Mouse (Mus musculus) right cerebral cortex, postnatal 25 days (tissue): ENCODE data around the gene Frat2.
"Not testable (repeated sequence)": the region's sequence is repeated elsewhere in the genome, so short reads cannot be mapped to it uniquely, and the experiment has no call there.

Experiments used
- DNase-seq: peaks from one replicate; pipeline ENCODE4 v3.0.0; 2022

Gene Frat2

DNA sequence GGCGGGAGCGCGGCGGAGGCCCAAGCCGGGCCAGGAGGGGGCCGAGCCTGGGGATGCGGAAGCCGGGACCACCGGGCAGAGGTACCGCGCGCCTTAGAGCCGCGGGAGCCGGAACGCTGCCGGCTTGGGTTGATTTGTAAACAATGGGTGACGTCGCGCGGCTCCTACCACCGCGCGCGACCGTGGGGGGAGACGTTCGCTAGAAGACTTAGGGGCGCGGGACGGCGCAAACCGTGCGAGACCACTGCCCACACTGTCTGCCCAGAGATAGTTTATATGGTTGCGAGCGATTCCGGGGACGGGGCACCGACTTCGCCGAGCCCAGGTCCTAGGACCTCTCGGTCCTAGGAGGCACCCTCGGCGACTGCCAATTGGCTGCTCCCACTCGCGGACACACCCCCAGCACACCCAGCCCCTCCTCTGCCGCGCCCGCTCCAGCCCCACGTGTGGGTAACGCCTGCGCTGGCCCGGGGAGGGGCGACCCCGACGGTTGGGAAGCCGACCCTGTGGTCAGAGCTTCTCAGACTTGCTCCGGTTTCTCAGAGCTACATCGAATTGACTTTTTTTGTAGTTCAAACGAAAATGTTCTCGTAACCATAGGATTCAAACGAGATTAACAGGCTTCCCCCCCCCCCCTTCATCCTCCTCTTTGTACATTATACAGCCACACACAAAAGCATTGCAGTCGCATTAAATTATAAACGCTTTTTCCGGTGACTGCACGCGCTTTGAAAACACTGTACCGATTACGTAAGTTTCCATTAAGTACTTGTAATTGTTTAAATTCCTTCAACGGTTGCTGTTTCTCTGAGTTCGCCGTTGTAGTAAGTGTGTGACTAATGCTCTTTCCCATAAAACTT lies at the start of gene Frat2:
Gene Frat2 (minus strand): TSS at position 141 of the 860 bp plus-strand sequence.
- DNase-seq, result peak; percentile 89

DNA sequence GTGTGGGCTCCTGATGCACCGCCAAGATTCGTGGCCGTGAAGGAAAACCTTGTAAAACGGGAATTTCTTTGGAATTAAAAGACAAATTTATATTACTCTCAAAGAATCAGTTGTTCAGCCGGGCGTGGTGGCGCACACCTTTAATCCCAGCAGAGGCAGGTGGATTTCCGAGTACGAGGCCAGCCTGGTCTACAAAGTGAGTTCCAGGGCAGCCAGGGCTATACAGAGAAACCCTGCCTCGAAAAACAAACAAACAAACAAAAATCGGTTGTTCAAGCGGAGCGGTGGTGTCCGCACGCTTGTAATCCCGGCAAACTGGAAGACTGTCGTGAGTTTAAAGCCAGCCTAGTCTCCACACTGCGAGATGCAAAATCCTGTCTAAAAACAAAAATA lies 48.4 kb upstream of the Frat2 start:
- DNase-seq, result no peak

DNA sequence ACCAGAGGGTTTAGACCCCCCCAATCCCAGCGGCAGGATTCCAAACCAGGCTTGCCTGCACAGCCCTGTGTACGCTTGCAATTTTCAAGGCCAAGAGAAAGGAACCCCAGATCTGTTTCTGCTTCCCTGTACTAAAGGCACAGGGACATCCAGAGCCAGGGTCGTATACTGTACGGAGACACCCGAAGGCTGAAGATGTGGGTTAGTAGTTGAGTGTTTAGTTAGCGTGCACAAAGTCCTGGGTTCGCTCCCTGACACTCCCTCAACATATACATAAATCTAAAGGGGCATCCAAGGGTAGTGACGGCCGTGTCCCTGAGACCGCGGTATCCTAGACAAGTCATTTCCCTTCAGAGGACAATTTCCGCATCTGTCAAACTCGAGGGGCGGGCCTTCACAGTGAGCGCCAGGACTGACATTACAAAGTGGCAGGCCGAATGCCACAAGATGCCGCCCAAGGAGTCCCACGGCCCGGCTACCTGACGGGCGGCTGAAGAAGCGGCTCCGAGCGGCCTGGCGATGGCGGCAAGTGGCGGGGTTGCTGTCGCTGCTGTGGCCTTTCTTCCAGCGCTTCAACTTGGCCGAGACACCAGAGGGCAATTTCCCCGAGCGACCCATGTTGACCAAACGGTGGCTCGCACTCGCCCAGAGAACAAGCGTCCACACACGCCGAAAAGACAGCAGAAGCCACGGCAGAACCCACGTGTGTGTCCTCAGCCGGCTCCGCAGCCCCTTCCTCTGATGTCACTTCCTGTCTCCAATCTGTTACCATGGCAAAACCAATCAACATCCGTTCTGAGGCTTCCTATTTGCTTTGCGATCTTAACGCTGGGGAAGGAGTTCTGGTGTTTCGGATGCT lies 47.8 kb upstream of the Frat2 start, which contains the start of gene Rrp12:
Gene Rrp12 (minus strand): TSS at position 714 of the 859 bp plus-strand sequence.
- peak; percentile 79 for DNase-seq

DNA sequence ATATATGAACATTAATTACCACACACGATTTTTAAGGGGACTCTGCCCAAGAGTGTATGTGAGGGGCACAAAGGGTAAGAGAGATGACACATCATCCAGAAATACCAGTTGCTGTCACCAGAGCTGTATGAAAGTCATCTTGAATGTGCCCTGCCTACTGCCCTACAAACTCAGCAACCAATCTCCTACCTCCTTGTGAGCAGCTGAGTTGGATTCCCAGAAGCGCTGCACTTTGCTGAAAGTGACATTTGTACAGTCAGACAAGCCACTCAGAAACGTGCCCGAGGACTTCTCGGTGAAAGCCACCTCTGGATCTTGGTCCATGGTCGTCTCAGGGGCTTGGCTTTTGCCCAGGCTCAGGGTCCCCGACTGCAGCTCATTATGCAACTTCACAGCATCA lies 47.0 kb upstream of the Frat2 start:
- DNase-seq, result no peak

DNA sequence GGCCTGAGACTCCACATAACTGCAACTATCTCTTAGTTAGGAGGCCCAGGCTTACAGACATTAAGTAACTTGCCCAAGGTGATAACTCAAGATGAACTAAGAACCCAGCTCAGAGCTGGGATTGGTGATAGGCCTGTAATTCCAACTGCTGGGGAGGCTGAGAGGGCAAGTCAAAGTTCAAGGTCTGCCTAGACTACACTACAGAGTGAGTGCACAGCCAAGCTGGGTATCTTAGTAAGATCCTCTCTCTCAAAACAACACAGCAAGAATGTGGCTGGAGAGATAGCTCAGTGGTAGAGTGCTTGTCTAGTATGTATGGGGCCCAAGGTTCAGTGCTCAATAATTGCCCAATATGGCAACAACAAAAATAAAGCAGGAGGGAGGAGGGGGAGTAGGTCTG lies 40.3 kb upstream of the Frat2 start:
- DNase-seq, result no peak

DNA sequence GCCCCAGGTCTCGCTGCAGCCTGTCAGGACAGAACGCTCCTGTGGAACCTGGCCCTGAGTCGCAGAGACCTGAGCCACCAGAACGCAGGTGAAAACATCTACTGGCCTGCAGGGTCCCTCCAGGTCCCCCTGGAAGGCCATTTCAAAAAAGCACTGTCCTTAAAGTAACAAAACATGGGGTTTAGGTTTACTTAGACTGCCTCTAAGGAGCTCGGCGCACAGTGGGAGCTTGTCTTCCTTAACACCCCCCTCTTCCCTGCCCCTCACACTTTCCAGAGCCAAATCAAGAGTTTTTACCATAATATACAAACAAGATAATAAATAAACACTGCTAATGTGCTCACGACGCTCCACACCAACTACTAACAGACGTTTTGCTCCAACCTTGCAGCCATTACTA lies 36.0 kb upstream of the Frat2 start:
- no peak for DNase-seq

DNA sequence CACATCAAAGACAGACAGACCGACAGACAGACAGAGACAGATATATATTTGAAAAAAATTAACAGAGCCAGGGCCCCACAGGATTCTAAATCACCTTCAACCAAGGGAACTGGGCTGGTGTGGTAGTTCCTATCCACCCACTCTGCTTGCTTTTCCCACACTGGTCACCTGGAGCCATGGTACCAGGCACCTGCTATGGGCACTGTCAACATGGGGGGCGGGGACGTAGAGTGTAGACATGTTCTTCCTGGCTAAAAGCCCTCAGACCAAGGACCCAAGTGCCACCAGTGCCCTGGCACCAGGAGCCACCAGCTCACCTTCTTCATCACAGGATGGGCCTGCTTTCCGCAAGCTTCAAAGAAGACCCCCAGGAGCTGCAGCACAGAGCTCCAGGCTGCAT lies 33.9 kb upstream of the Frat2 start:
- DNase-seq, result no peak

DNA sequence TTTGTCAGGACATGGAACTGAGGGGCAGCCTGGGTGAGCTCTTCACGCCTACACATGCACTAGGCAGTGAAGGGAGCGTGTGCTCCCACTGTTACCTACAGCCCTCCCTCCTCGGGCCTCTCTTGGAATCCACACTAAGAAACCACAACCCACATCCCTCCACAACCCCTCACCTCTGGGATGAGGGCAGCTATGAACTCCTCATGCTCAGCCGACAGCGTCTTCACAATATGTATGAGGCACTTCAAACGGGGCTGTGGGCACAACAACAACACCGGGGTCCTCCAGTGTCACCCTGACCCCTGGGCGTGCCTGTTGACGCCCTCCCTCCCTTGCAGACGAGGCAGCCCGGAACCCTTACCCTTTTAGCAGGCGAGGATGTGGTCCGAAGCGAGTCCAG lies 26.4 kb upstream of the Frat2 start:
- no peak for DNase-seq

DNA sequence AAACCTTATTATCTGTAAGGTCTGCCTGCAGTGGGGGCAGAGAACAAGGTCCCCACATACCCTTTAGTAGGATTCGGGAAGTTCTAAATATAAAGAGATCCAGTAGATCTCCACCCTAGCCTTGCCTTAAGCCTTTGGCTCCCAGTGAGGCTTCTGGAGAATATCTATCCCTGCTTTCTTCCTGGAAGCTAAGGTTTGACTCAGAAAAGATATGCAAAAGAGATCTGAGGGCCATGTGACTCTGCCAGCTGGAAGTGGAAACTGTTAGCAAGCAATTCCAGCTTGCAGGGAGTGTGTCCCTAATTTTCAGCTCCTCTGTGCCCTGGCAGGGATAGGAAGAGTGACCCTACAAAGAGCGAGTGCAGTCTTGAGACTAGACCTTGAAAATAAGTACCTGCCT lies 24.4 kb upstream of the Frat2 start:
- peak; percentile 23 for DNase-seq

DNA sequence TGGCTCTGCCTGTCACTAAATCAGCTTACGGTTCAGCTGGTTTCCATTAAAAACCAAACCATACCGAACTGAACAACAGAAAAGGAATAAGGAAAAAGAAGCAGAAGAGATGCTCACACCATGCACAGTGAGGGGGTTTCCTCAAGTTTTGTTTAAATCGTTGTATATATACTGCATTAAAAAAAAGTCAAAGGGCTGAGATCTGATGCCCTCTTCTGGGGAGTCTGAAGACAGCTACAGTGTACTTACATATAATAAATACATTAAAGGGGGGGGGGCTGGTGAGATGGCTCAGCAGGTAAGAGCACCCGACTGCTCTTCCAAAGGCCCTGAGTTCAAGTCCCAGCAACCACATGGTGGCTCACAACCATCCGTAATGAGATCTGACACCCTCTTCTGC lies 22.0 kb upstream of the Frat2 start:
- not testable (repeated sequence) for DNase-seq

DNA sequence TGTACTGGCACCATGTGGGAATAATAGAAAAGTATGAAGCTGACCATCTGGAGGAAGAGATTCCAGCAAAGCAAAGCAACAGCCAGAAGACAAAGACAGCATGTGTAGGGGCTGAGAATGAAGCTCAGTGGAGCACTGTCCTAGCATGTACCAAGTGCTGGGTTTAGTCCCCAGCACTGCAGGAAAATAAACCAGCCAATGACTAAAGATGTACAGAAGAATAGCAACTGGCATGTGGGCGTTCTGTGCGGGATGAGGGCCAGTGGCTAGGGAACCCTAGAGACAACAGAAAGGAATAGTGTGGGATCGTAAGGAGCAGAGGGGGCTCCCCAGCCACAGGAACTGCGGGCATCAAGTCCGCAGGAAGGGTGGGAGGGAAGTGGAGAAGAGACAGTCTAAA lies 21.4 kb upstream of the Frat2 start:
- DNase-seq, result peak; percentile 23

DNA sequence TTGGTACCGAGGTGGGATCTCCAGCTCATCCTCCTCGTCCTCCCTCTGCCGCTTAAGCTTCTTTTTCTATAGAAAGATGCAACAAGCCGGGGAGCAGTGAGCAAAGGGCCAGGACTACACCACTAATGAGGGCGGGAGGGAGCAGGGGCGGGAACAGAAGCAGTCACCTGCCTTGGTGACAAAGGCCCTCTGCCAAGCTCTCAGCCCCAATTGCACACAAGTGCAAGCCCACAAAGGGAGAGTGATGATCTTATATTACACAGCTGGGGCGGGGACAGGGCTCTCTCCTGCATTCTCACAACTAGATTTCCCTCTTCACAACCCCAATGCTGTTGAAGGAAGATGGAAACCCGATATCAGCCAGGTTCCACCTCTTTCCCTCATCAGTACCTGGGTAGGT lies 18.8 kb upstream of the Frat2 start:
- no peak for DNase-seq

DNA sequence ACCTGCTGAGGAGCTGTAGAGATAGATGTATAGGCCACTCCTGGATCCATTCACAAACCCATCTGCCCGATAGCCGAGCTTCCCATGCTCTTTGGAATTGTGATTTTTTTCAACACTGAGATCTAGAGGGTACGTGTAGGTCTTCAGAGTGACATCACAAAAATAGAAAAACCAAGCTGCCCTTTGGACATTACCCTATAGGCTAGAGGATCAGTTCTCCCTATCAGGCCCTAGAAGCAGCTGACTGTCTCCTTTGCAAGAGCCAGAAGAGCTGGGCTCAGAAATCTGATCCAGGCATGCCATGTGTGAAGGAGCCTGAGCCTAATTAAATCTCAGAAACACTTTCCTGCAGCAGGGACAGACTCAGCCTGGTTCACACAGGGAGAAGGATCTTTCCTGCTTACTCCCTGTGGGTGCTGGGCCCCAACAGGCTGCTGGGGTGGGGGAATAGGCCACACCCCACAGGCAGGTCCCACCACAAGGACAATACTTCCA lies 9.9 kb upstream of the Frat2 start:
- no peak for DNase-seq

DNA sequence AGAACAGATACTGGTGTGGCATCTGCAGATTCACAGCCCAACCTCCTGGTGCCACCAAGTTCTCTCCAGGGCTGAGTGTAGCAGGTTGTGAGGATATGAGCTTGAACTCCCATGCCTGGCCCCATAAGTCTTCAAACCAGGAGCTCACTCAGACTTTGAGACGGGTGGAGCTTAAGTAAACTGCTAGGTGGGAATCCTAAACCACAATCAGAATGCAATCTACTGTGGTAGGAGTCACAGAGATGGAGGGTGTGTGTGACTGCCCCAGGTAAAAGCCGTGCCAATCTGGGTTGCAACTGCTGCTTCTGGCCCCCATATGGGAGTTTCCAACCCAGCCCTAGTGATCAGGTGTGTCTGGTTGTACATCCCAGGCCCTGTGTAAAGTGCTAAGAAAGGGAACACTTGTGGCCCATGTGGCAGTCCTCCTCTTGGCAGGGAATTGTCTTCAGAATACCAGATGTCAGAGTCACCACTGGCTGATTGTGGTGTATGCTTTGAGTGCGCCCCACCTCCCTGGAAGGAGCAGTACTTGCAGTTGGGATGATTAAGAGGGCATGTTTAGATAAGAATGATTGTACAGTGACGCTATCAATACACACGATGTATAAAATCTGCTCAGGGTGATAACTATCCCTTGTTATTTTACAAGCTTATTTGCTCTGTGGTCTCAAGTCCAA lies 9.3 kb upstream of the Frat2 start:
- DNase-seq, result no peak

DNA sequence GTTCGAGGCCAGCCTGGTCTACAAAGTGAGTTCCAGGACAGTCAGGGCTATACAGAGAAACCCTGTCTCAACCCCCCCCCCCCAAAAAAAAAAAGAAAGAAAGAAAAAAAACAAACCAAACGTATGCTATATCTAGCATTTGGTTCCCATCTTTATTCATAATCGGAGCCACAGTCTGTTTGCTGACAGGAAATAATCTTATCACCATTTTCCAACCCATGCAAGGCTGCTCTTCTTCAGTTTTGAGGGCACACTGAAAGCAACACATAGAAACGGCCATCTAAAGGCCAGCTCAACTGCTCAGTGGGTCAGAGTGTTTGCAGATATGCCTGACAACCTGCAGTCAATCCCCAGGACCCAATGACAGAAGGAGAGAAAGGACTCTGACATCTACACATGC lies 4.5 kb upstream of the Frat2 start:
- no peak for DNase-seq

DNA sequence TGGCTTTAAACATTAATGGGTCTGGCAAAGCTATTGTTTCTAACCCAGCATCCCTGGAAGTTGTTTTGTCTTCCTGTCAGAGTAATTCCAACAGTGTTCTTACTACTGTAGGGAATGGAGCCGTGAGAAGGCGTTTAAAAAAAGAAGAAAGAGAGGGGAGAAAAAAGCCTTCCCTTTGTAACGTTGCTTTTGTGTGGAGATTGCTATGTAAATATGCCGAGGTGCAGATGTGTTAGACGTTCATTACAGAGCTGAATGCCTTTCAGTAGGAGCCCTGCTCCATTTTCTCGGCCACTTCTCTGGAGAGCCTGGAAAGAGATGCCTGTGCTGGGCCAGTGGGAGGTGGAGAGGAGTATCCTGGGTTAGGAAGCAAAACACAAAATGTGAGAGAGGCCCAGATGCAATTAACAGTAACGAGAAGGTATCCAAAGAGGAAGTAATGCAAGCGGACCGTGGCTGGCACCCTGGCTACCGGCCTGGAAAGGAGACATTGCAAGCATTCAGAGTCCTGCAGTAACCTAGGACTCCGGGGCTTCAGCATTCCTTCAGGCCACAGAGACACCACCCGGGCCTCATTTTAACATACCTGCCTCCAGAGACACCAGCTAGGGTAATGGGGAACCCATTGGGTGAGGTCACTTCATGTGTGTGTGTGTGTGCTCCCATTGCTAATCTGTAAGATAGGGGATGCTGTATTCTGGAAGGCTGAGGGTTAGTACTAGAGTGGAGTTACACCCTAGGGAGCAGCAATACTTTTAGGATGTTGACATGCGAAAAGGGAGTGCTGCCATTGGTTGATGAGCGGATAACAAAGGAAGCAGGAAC lies 3.0 kb upstream of the Frat2 start:
- no peak for DNase-seq

DNA sequence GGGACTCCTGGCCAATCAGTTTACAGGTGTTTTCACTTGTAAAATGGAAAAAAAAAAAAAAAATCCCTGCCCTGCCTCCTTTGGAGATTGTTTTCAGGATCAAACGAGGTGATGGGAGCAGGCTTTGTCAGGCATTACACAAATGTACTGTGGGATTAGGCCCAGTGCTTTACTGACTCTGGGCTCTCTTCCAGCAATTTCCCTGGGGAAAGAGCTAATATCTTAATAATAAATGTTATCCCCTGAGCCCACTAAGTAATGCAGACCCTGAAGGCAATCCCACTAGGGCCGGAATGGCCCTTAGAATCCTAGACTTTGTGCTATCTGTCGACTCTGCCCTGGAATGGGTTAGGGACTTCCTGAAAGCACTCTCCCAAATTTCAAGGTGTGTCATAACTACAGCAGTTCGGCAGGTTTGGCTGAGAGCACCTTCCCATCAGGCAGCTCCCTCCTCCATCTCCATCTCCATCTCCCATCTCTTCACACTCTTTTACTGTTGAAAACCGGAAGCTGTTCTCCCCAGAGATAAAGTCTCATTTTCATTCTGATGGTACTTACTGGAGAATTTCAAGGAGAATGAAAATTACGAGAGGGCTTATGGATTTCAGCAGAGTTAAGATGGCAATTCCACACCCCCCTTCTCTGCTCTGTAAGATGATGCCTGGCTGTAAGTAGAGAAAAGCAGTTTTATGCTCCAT lies 2.2 kb upstream of the Frat2 start:
- no peak for DNase-seq

DNA sequence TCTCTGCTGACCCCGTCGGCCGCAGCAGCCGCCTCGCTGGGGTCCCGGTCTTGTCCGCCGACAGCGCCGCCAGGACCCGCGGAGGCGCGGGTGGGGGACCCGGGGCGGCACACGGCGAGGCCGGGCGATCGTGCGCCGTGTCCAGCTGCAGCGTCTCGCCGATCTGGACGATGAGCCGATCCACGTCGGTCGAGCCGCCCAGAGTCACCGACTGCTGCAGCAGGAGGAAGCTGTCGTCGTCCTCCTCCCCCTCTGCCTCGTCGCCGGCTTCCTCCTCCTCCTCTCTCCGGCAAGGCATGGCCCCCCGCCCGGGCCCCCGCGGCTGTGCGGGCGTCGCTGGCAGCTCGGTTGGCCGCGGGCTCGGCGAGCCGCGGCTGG lies 329 bp downstream of the Frat2 start:
- not testable (repeated sequence) for DNase-seq

DNA sequence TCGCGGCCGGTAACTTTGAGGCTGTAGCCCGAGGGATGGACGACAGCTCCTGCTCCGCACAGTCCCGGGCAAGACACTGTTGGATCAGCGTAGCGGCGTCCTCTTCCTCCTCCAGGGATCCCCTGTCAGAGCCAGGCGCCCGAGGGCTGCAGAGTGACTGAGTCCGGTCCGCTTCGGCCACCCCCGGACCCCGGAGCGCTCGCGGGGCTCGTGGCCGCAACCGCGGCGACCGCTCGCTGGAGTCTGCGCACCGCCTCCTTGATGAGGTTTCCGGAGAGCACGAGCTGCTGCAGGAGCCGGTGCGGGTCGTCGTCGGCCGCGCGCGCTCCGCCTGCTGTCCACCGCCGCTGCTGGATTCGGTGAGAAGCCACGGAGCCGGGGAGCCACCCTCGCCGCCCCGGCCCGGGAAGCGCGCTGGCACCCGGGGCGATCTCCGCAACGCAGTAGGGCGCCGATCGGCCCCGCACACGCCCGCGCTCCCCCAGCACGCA lies 796 bp downstream of the Frat2 start:
- DNase-seq, result peak; percentile 66

DNA sequence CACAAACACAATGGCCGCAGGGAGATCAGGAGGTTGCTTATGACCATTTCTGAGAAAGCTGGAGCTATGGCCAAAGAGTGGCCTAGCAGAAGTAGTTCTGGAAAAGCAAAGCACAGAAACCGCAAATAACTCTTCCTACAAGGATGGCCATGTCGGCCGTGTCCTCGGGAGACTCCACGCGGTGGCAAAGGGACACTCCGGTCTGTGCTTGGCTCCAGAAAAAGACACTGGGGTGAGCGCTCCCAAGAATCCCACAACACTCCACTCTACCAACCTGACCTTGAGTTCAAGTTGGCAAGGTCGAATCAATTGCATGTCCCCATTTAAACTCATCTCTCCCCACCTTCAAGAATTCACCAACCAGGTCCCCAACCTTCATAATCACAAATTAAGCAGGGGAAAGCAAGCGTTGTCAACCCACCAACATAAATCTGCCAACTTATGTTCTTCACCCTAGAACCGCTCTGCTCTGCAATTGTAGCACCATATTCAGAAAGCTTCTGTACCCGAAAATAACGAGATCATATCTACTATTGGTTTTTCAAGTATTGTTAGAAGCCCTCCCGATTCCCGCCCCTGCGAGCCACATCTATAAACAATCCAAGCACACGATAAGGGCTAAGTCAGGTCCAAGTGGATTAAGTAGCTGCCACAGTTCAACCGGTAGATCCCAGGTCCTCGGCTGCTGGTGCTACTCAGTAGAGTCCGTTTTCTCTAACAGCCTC lies 1.4 kb downstream of the Frat2 start:
- DNase-seq, result peak; percentile 10

DNA sequence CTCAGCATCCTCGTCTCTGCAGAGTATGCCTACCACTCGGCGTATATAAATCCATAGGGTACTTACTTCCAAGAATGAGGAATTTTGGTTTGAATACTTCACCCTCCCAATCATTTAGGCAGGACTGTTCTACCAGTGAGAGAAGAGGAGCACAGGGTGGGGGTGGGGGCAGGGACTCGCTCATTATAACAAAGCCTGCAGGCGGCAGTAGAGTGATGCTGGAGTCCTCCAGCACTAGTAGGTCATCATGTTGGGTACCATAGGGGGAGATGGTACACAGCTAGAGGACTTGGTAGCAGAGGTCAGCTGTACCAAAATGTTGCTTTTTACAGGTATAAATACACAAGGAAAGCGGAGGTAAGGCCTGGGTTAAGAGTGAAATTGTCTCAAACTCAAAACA lies 3.6 kb downstream of the Frat2 start:
- DNase-seq, result no peak
